Mouse (Mus musculus) forebrain, embryonic 10.5 days (tissue): Measurements from ENCODE around the gene Gpr152. TPM values are rescaled to one million over a fixed set of nuclear protein-coding genes. Genes with fewer than 3 reads are reported as not detected.
A peak's percentile ranks its signal among the peaks of the same experiment; 100 is the strongest.
"Not testable (repeated sequence)": the region's sequence is repeated elsewhere in the genome, so short reads cannot be mapped to it uniquely, and the experiment has no call there.

Experiments used
- DNase-seq: peaks from one replicate; pipeline ENCODE4 v3.0.0-alpha.2; 2017; ENCODE audit warnings: low spot score; ENCODE audit errors: extremely low spot score
- H3K27ac ChIP-seq: fragments of 300-500 bp; sonication (generic); 2 replicates; pipeline ENCODE4 v1.5.1; 2016; ENCODE audit warnings: mild to moderate bottlenecking
- H3K27me3 ChIP-seq: fragments of 300-500 bp; sonication (generic); 2 replicates; pipeline ENCODE4 v1.6.1; 2016; ENCODE audit warnings: mild to moderate bottlenecking; ENCODE audit not compliant: poor library complexity, severe bottlenecking
- H3K36me3 ChIP-seq: fragments of 300-500 bp; sonication (generic); replicated peaks from 2 replicates; pipeline ENCODE4 v1.6.1; 2016; ENCODE audit warnings: mild to moderate bottlenecking, moderate library complexity
- H3K4me1 ChIP-seq: fragments of 300-500 bp; sonication (generic); 2 replicates; pipeline ENCODE4 v1.6.1; 2016
- H3K4me3 ChIP-seq: fragments of 300-500 bp; sonication (generic); 2 replicates; pipeline ENCODE4 v1.5.1; 2016; ENCODE audit warnings: mild to moderate bottlenecking, moderate library complexity
- H3K9me3 ChIP-seq: fragments of 300-500 bp; sonication (generic); 2 replicates; pipeline ENCODE4 v1.6.1; 2016; ENCODE audit warnings: mild to moderate bottlenecking, moderate library complexity
- WGBS: fragments of 180-500 bp; shearing (Covaris S2); methylation state at CpG from one replicate; pipeline ENCODE4 v1.1.7; 2016; 5-methylcytosine and 5-hydroxymethylcytosine counted together
- polyA plus RNA-seq: library from polyadenylated mRNA; unstranded; fragments of >200 nt; fragmentation: Nextera tagmentation; extraction: Ambion mirVana; gene quantifications from 2 replicates; pipeline ENCODE4 v1.2.1, GENCODE M21; 2016

Gpr152 gene
- polyA plus RNA-seq, 1 experiment from 2014 or later: not detected

- H3K36me3 ChIP-seq: peaks cover 80% of the 10 kb centered on the region
- H3K27me3 ChIP-seq: no peaks in the 10 kb centered on the region
- no peak for DNase-seq
- no peaks in the 10 kb centered on the region for H3K9me3 ChIP-seq
- H3K4me1 ChIP-seq: peaks cover 4% of the 10 kb centered on the region
- no peak overlapping the region for H3K4me3 ChIP-seq
- no peak overlapping the region for H3K27ac ChIP-seq
- 74% methylated on average over 5 of the region's 5 CpGs for WGBS
These were observed 25.8 kb upstream of the Gpr152 start for GRCm38 (mm10) chr19:4113806-4114230.

- DNase-seq: no peak
- H3K9me3 ChIP-seq: no peaks in the 10 kb centered on the region
- peaks cover 78% of the 10 kb centered on the region for H3K36me3 ChIP-seq
- no peak overlapping the region for H3K4me3 ChIP-seq
- H3K27ac ChIP-seq: no peak overlapping the region
- 96% methylated on average over 10 of the region's 10 CpGs for WGBS
- H3K27me3 ChIP-seq: no peaks in the 10 kb centered on the region
- H3K4me1 ChIP-seq: peaks cover 4% of the 10 kb centered on the region
These were observed 25.0 kb upstream of the Gpr152 start for GRCm38 (mm10) chr19:4114551-4114950.

DNA sequence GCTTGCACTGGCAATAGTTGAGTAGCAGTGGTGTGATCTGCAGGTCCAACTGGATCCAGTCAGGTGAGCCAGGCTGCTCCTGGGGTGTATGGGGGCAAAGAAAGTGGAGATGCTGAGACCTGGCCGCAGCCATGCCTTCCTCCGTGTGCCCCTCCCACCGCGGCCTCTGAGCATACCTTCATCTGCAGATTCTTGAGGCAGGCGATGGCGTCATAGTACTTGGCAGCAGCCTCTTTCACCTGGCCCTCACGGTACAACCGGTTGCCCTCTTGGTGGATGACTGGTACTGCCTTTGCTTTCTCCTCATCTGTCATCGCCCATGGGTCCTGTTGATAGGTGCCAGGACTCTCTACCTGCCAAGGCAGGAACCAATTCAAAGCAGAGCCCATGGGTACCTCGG lies 24.4 kb upstream of the Gpr152 start:
- Histone ChIP-seq H3K4me3 (no peak overlapping the region), H3K4me1 (peaks cover 6% of the 10 kb centered on the region), H3K36me3 (peaks cover 76% of the 10 kb centered on the region), H3K27me3 (peaks cover 2% of the 10 kb centered on the region; the same call in 1 of the 2 replicates), H3K9me3 (no peaks in the 10 kb centered on the region), H3K27ac (no peak overlapping the region)
- WGBS: 96% methylated on average over 10 of the region's 10 CpGs
- no peak for DNase-seq

GRCm38 (mm10) chr19:4115816-4116215 lies 23.8 kb upstream of the Gpr152 start:
- WGBS: 83% methylated on average over 11 of the region's 11 CpGs
- peaks cover 13% of the 10 kb centered on the region for H3K4me1 ChIP-seq
- peaks cover 7% of the 10 kb centered on the region; the same call in 1 of the 2 replicates for H3K27me3 ChIP-seq
- no peak for DNase-seq
- H3K9me3 ChIP-seq: no peaks in the 10 kb centered on the region
- H3K27ac ChIP-seq: no peak overlapping the region
- peaks cover 73% of the 10 kb centered on the region for H3K36me3 ChIP-seq
- no peak overlapping the region for H3K4me3 ChIP-seq

DNA sequence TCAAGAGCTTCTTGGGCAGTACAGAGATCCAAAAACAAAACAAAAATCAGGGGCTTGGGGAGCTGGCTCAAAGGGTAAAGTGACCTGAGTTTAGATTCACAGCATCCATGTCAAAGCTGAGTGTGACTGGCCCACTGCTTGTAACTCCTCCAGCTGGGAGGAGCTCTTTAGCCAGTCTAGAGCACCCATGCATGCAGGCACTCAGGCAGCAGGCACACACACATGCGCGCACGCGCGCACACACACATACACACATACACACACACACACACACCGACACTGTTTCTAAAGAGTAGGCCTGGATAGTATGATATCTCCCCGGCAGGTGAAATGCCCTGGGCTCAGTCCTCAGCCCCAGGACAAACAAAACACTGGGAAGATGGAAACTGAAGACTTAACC lies 22.6 kb upstream of the Gpr152 start:
- DNase-seq: no peak
- H3K4me3 ChIP-seq: no peak overlapping the region
- H3K27ac ChIP-seq: no peak overlapping the region
- peaks cover 22% of the 10 kb centered on the region for H3K4me1 ChIP-seq
- H3K27me3 ChIP-seq: peaks cover 7% of the 10 kb centered on the region; the same call in 1 of the 2 replicates
- H3K36me3 ChIP-seq: peaks cover 63% of the 10 kb centered on the region
- H3K9me3 ChIP-seq: no peaks in the 10 kb centered on the region
- 96% methylated on average over 7 of the region's 7 CpGs for WGBS

GRCm38 (mm10) chr19:4118350-4118749 lies 21.2 kb upstream of the Gpr152 start:
- peaks cover 50% of the 10 kb centered on the region for H3K36me3 ChIP-seq
- WGBS: 96% methylated on average over 2 of the region's 2 CpGs
- no peak overlapping the region for H3K27ac ChIP-seq
- no peak for DNase-seq
- H3K27me3 ChIP-seq: peaks cover 7% of the 10 kb centered on the region; the same call in 1 of the 2 replicates
- H3K9me3 ChIP-seq: no peaks in the 10 kb centered on the region
- H3K4me1 ChIP-seq: peaks cover 21% of the 10 kb centered on the region
- no peak overlapping the region for H3K4me3 ChIP-seq

GRCm38 (mm10) chr19:4119716-4120487 lies 19.7 kb upstream of the Gpr152 start:
- no peak overlapping the region for H3K27ac ChIP-seq
- H3K36me3 ChIP-seq: peaks cover 34% of the 10 kb centered on the region
- 89% methylated on average over 6 of the region's 6 CpGs for WGBS

DNA sequence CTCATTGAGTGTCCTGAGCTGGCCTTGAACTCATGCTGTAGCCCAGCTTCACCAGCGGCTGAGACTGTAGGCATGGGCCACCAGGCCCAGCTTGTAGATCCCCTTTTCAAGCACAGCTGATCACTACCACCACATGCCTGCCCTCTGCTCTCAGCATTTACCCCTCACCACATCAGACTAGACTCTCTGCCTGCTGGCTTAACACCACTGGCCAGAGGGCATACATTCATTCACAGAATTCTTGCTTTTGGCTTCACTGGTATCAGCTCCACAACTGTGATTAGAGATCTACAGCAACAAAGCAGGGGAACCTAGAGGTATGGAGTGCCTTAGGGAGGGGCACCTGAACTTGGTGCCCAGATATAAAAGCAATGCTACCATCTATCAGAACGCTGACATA lies 19.1 kb upstream of the Gpr152 start:
- Histone ChIP-seq H3K9me3 (no peaks in the 10 kb centered on the region), H3K36me3 (peaks cover 28% of the 10 kb centered on the region), H3K4me1 (peaks cover 23% of the 10 kb centered on the region), H3K27me3 (peaks cover 7% of the 10 kb centered on the region; the same call in 1 of the 2 replicates), H3K4me3 (peak overlapping the region; percentile 57), H3K27ac (no peak overlapping the region)
- WGBS: 91% methylated on average over 2 of the region's 2 CpGs
- DNase-seq: no peak

More at GRCm38 (mm10) chr19:4119716-4120487, 19.7 kb upstream of the Gpr152 start:
- Histone ChIP-seq H3K4me1 (peaks cover 18% of the 10 kb centered on the region), H3K27me3 (peaks cover 7% of the 10 kb centered on the region; the same call in 1 of the 2 replicates), H3K4me3 (peak overlapping the region; percentile 57; the same call in 1 of the 2 replicates), H3K9me3 (no peaks in the 10 kb centered on the region)
- no peak for DNase-seq

- Histone ChIP-seq H3K4me1 (peaks cover 23% of the 10 kb centered on the region), H3K27ac (peak overlapping the region; percentile 91), H3K9me3 (no peaks in the 10 kb centered on the region), H3K36me3 (peaks cover 21% of the 10 kb centered on the region), H3K27me3 (peaks cover 7% of the 10 kb centered on the region; the same call in 1 of the 2 replicates), H3K4me3 (peak overlapping the region; percentile 57)
- WGBS: 3% methylated on average over 38 of the region's 38 CpGs
- DNase-seq: peak; percentile 96
These were observed 18.3 kb upstream of the Gpr152 start for GRCm38 (mm10) chr19:4121097-4121805.

DNA sequence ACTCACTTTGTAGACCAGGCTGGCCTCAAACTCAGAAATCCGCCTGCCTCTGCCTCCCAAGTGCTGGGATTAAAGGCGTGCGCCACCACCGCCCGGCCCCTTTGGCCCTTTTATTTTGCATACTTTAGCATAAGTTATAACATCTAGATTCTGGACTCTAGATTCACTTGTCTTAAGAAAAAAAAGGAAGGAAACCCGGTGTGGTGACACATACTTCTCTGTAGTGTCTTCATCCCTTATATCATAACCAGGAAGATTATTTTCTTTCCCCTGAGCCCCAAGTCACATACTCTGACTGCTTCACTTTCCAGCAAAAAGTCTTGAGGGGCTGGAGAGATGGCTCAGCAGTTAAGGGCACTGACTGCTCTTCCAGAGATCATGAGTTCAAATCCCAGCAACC lies 17.7 kb upstream of the Gpr152 start:
- H3K4me1 ChIP-seq: peaks cover 30% of the 10 kb centered on the region
- not testable (repeated sequence) for H3K4me3 ChIP-seq, DNase-seq, H3K27me3 ChIP-seq, H3K9me3 ChIP-seq, H3K27ac ChIP-seq
- H3K36me3 ChIP-seq: peaks cover 15% of the 10 kb centered on the region
- 56% methylated on average over 6 of the region's 6 CpGs for WGBS

DNA sequence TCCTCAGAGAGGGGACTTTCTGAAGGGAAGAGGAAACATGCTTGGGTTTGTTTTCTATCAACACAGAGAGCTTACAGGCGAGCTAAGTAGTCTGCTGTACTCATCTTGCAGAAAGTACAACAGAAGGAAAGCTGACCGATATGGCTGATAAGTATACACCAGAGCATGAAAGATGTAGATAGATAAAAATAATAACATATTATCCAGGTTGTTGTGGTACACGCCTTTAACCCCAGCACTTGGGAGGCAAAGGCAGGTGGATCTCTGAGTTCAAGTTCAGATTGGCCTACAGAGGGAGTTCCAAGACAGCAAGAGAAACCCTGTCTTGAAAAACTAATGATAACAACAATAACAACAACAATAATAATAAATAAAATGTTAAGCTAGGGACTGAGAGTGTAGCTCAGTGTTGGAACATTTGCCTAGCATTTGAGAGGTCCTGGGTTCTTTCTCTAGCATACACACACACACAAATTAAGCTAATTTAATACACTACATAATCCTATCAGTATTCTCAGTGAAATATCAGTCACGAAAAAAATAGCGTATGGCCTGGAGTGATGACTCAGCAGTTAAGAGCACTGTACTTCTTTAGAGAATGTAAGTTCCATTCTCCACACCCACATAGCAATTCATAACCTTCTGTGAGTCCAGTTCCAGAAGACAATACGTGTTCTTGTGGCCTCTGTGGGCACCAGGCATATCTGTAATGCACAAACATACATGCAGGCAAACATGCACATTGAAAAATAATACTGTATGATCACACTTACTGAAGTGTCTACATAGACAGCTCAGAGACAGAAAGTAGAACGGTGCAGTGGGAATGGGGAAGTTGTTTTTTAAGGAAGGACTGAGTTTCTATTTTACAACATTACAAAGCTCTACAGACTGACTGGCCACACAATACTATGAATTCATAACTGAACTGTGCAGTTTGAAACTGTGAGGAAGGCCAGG lies 16.9 kb upstream of the Gpr152 start:
- peaks cover 7% of the 10 kb centered on the region; the same call in 1 of the 2 replicates for H3K27me3 ChIP-seq
- H3K36me3 ChIP-seq: peaks cover 11% of the 10 kb centered on the region
- no peaks in the 10 kb centered on the region for H3K9me3 ChIP-seq
- no peak overlapping the region for H3K4me3 ChIP-seq
- DNase-seq: no peak
- no peak overlapping the region for H3K27ac ChIP-seq
- H3K4me1 ChIP-seq: peaks cover 38% of the 10 kb centered on the region
- 89% methylated on average over 7 of the region's 7 CpGs for WGBS

GRCm38 (mm10) chr19:4124432-4124831 lies 15.2 kb upstream of the Gpr152 start:
- Histone ChIP-seq H3K4me3 (no peak overlapping the region), H3K27ac (no peak overlapping the region), H3K36me3 (peaks cover 22% of the 10 kb centered on the region), H3K27me3 (peaks cover 7% of the 10 kb centered on the region; the same call in 1 of the 2 replicates), H3K4me1 (peaks cover 38% of the 10 kb centered on the region), H3K9me3 (no peaks in the 10 kb centered on the region)
- no peak for DNase-seq
- WGBS: 88% methylated on average over 4 of the region's 4 CpGs
